In the genomic region with DNA sequence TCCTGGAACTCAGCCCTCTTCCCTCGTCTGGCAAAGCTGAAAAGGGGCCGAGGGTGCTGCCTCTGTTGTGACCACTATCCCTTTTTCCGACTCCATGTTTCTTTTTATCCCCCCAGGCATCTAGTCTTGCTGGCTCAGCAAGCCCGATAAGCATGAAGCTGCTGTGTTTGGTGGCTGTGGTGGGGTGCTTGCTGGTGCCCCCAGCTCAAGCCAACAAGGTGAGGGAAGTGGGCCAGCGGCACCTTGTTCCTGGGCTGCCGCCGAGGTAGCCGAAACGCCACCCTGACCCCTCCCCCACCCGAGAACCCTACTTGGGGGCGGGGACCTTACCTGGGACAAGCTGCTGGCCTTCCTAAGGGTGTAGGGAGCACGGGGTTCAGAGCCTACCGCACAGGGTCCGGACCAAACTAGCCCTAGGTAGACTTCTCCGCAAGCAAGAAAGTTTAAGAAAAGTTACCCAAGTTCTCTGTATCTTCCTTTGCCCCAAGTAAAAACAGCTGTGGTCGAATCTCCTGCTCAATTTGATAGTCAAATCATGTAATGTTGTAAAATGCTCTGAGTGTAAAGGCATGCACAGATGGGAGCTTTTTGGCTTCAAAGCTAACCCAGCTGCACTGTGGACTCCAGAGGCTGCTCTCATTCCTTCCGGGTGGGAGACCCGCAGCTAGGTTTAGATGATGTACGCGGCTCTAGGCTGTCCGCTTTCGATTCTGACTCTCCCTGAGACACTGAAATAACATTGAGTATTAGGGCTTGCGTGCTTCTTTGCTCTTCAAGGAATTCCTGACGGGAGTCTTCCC, we compare ENCODE assay signal across 9 mouse cellular contexts. TPM values are rescaled to one million over a fixed set of nuclear protein-coding genes. Genes with fewer than 3 reads are reported as not detected.
DNase-seq lines count a peak whose midpoint lies in the region; ATAC-seq lines count a peak whose summit lies in the region.
"Had no signal": no experiment of that assay in that cellular context is flagged by ENCODE, and none has a peak within 500 bp of the region (broad histone marks: within the 10 kb centered on the region; RNA-seq: fewer than 3 reads in every experiment).

No protein-coding gene starts in this region.

- H3K27me3 ChIP-seq in kidney, embryonic 14.5 days (ENCODE audit: control insufficient read depth, insufficient read depth, low read length), result no peaks in the 10 kb centered on the region

- peak overlapping the region; percentile 85 for H3K4me3 ChIP-seq in kidney, embryonic 14.5 days (ENCODE audit: low read length)

- H3K4me1 ChIP-seq in kidney, embryonic 14.5 days (ENCODE audit: control insufficient read depth, insufficient read depth, low read length), result no peaks in the 10 kb centered on the region

- peaks cover 27% of the 10 kb centered on the region; the same call in 1 of the 2 replicates for H3K36me3 ChIP-seq in kidney, embryonic 14.5 days (ENCODE audit: control insufficient read depth, insufficient read depth, low read length)

- DNase-seq in urinary bladder, postnatal 36 days (ENCODE audit: low spot score in 2 of 2), result peak; percentile 11 to 30
- no peak for DNase-seq in urinary bladder, postnatal 10 days (ENCODE audit: low spot score)
- peak; percentile 69 for DNase-seq in cerebellum, adult 9-11 months
- DNase-seq in lung, postnatal 14 days, result peak; percentile 30
- peak; percentile 54 to 60 for DNase-seq in spleen, postnatal 10 days (ENCODE audit: low spot score in 2 of 2)
- DNase-seq in left cerebral cortex, adult 11 months (ENCODE audit: low spot score), result no peak

- H3K4me2 ChIP-seq in kidney, embryonic 14.5 days (replicated peaks; ENCODE audit: low read depth, low read length), result peak overlapping the region; percentile 84

- no peaks in the 10 kb centered on the region for H3K9me3 ChIP-seq in kidney, embryonic 14.5 days (ENCODE audit: control insufficient read depth, low read length)

- 3% methylated on average over 24 of the region's 24 CpGs for WGBS in kidney, embryonic 14.5 days

- H3K27ac ChIP-seq in kidney, embryonic 14.5 days (ENCODE audit: low read depth, low read length), result peak overlapping the region; percentile 44

- H3K9ac ChIP-seq in kidney, embryonic 14.5 days (ENCODE audit: low read depth, low read length), result peak overlapping the region; percentile 83

- ATAC-seq in granulocyte monocyte progenitor cell, adult 5-6 weeks (replicated peaks; ENCODE audit: poor library complexity, severe bottlenecking), result peak; percentile 5; the same call in 1 of the 2 replicates
- peak; percentile 58 for ATAC-seq in kidney, embryonic 14.5 days (ENCODE audit: low FRiP score, low TSS enrichment)

RNA-seq across cellular contexts. Expression of a gene that starts 10.6 kb away (rescaled TPM):
- total RNA-seq in granulocyte monocyte progenitor cell, adult 5-6 weeks (2014; fragmentation: Nextera tagmentation), result 5.8 and 14.0 TPM in 2 replicates
- 4.4 and 8.1 TPM in 2 replicates for total RNA-seq in granulocyte monocyte progenitor cell, adult 5-6 weeks (2017)
- polyA plus RNA-seq in kidney, embryonic 14.5 days (2014; fragmentation: Nextera tagmentation; extraction: Ambion mirVana), result 123 and 230 TPM in 2 replicates

RNA-seq across cellular contexts. Expression of a gene that starts 12.4 kb away (rescaled TPM):
- not detected in 2 replicates for total RNA-seq in granulocyte monocyte progenitor cell, adult 5-6 weeks (2014; fragmentation: Nextera tagmentation)
- total RNA-seq in granulocyte monocyte progenitor cell, adult 5-6 weeks (2017), result not detected in 2 replicates
- not detected in 2 replicates for polyA plus RNA-seq in kidney, embryonic 14.5 days (2014; fragmentation: Nextera tagmentation; extraction: Ambion mirVana)
- total RNA-seq: hematopoietic stem cell, adult 5-6 weeks had no signal

RNA-seq across cellular contexts. Expression of a gene that starts 32.0 kb away (rescaled TPM):
- not detected in 2 replicates for total RNA-seq in granulocyte monocyte progenitor cell, adult 5-6 weeks (2014; fragmentation: Nextera tagmentation)
- total RNA-seq in granulocyte monocyte progenitor cell, adult 5-6 weeks (2017), result not detected in 2 replicates
- not detected in 2 replicates for polyA plus RNA-seq in kidney, embryonic 14.5 days (2014; fragmentation: Nextera tagmentation; extraction: Ambion mirVana)
- total RNA-seq: hematopoietic stem cell, adult 5-6 weeks had no signal

RNA-seq across cellular contexts. Expression of a gene that starts 34.0 kb away (rescaled TPM):
- not detected in 2 replicates for total RNA-seq in granulocyte monocyte progenitor cell, adult 5-6 weeks (2014; fragmentation: Nextera tagmentation)
- not detected in 2 replicates for total RNA-seq in granulocyte monocyte progenitor cell, adult 5-6 weeks (2017)
- not detected in 2 replicates for polyA plus RNA-seq in kidney, embryonic 14.5 days (2014; fragmentation: Nextera tagmentation; extraction: Ambion mirVana)

Comparison
In these comparisons a context has a peak if more than half of its experiments do, and no peak if none do; other contexts are left out.
1. DNase-seq: peak in urinary bladder, postnatal 36 days (2 of 2), cerebellum, adult 9-11 months (single experiment), lung, postnatal 14 days (single experiment) and spleen, postnatal 10 days (2 of 2); none in urinary bladder, postnatal 10 days (single experiment) and left cerebral cortex, adult 11 months (single experiment).